Mouse (Mus musculus) layer of hippocampus, adult 8-10 months (tissue): ENCODE measurements around the gene Gm13694. TPM values are rescaled to one million over a fixed set of nuclear protein-coding genes. Genes with fewer than 3 reads are reported as not detected.

Source experiments
- DNase-seq, 2 experiments: peaks; one replicate each; pipeline ENCODE4 v3.0.0; 2022; ENCODE audit warnings: low spot score in 2 of 2
- total RNA-seq, 4 experiments: library from RNA; stranded (reverse); gene quantifications; 2 replicates each; pipeline ENCODE4 v1.2.4; 2022

Gm13694 gene
- total RNA-seq, 4 experiments from 2014 or later = 1.5 to 2.1 (median 1.8) TPM

GRCm38 (mm10) chr2:84023319-84023718, 44.6 kb downstream of the Gm13694 start:
- no peak for DNase-seq

GRCm38 (mm10) chr2:84025217-84025616, 46.5 kb downstream of the Gm13694 start:
- peak in 1 of 2 experiments; percentile 23 for DNase-seq

Other genes starting within 250 kb of the Gm13694 start
- gene Fam171b, start 166.3 kb upstream of the Gm13694 start, total RNA-seq = 100 to 1,000 TPM; 184 to 209 (median 204) TPM
- not detected for gene Zswim2, start 37.7 kb upstream of the Gm13694 start, total RNA-seq
- gene Gm13698, start 23.2 kb upstream of the Gm13694 start, total RNA-seq = 1 to 10 TPM; 1.5 to 2.1 (median 1.8) TPM
- 1 to 10 TPM; 1.5 to 2.1 (median 1.8) TPM for gene Gm13693, start 17.4 kb upstream of the Gm13694 start, total RNA-seq
- gene Gm13695, start 11.6 kb upstream of the Gm13694 start, total RNA-seq = 1 to 10 TPM in 2 of 4 experiments, not detected in 2; 1.5 to 1.6 TPM
- 1 to 10 TPM; 1.5 to 2.1 (median 1.8) TPM for gene Gm13696, start 5.8 kb upstream of the Gm13694 start, total RNA-seq
- gene Gm13697, start 5.8 kb downstream of the Gm13694 start, total RNA-seq = 1 to 10 TPM; 1.5 to 2.1 (median 1.8) TPM
- 1 to 10 TPM; 1.5 to 2.1 (median 1.8) TPM for gene Gm13691, start 11.6 kb downstream of the Gm13694 start, total RNA-seq